Mouse (Mus musculus): ENCODE results near the gene Faiml.

GRCm38 (mm10) chr9:99253861-99254260, 16.8 kb upstream of the Faiml start:
- TF ChIP-seq POLR2A (IDR thresholded peaks at IDR 0.05; ENCODE audit: extremely low read depth, insufficient read depth, low read length) (no peak), CTCF (IDR thresholded peaks at IDR 0.05; ENCODE audit: low read depth, low read length) (no peak)
